Mouse (Mus musculus) megakaryocyte, embryonic 14.5 days (primary cell): ENCODE measurements around the gene Dph2.

Experiments
- FLI1 ChIP-seq: IDR thresholded peaks from 2 replicates; pipeline ENCODE4 v1.6.1; 2012; ENCODE audit warnings: low read length, inconsistent platforms, mixed read lengths
- GATA1 ChIP-seq: IDR thresholded peaks from 3 replicates; pipeline ENCODE4 v1.6.1; 2012; ENCODE audit warnings: mixed read lengths, low read length, inconsistent platforms, borderline replicate concordance

DNA sequence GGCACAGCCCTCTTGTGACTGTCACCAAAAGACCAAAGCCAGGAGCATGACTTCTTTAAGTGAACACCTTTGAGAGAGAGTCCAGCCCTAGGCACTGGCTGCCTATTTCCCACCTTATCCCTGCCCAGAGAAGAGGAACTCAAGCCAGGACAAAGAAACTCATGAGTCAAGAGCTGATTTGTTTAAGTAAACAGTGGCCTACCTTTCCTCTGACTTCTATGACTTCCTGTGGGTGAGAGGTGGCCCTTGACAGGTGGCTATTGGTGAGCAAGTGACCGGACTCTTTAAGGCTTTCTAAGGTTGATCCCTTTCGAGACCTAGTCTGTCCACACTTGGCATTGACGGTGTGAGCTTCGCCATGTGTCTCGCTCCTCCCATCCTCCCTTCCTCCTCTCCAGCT lies 51.0 kb downstream of the Dph2 start:
- no peak for TF ChIP-seq GATA1
- TF ChIP-seq FLI1 = no peak
